Mouse (Mus musculus) ES-E14 (cell line): ENCODE results near the gene Zbtb7a. TPM values are rescaled to one million over a fixed set of nuclear protein-coding genes. Genes with fewer than 3 reads are reported as not detected.
A peak's percentile ranks its signal among the peaks of the same experiment; 100 is the strongest.

ENCODE experiments used
- DNase-seq: peaks from one replicate; pipeline ENCODE4 v3.0.0-alpha.2; 2013; ENCODE audit warnings: low read depth, low spot score
- H3K27ac ChIP-seq: 2 replicates; pipeline ENCODE4 v1.5.1; 2012; ENCODE audit warnings: low read depth, mild to moderate bottlenecking, low read length, moderate library complexity, mixed read lengths; ENCODE audit not compliant: poor library complexity, insufficient read depth, severe bottlenecking
- H3K36me3 ChIP-seq: 2 replicates; pipeline ENCODE4 v1.6.1; 2012; ENCODE audit warnings: mild to moderate bottlenecking, low read length, moderate library complexity, mixed read lengths; ENCODE audit not compliant: control insufficient read depth, poor library complexity, insufficient read depth, severe bottlenecking
- H3K4me1 ChIP-seq, 2 experiments: fragments of 150-350 bp in 1 of 2; sonication (generic) in 1 of 2; 2 replicates each; pipeline ENCODE4 v1.6.1; 2012; ENCODE audit warnings: low read length in 2 of 2, mild to moderate bottlenecking in 1 of 2, mixed read lengths in 1 of 2; ENCODE audit not compliant: control insufficient read depth in 2 of 2, insufficient read depth in 2 of 2, poor library complexity in 1 of 2
- H3K4me3 ChIP-seq, 2 experiments: fragments of 150-350 bp in 1 of 2; sonication (generic) in 1 of 2; 2 replicates each; pipeline ENCODE4 v1.5.1; 2012; ENCODE audit warnings: low read length in 2 of 2, low read depth in 1 of 2, mild to moderate bottlenecking in 1 of 2, mixed read lengths in 1 of 2; ENCODE audit not compliant: insufficient read depth in 1 of 2, poor library complexity in 1 of 2, severe bottlenecking in 1 of 2
- H3K9ac ChIP-seq: 2 replicates; pipeline ENCODE4 v1.6.1; 2012; ENCODE audit warnings: low read depth, mild to moderate bottlenecking, low read length, mixed read lengths; ENCODE audit not compliant: poor library complexity, insufficient read depth, severe bottlenecking
- H3K9me3 ChIP-seq: fragments of 150-350 bp; sonication (generic); 2 replicates; pipeline ENCODE4 v1.6.1; 2012; ENCODE audit warnings: low read depth, mild to moderate bottlenecking, low read length; ENCODE audit not compliant: control insufficient read depth, insufficient read depth
- CHD2 ChIP-seq: IDR thresholded peaks from 2 replicates; pipeline ENCODE4 v1.6.1; 2014; ENCODE audit warnings: mild to moderate bottlenecking, low read depth, low read length, inconsistent platforms
- HCFC1 ChIP-seq: IDR thresholded peaks from 2 replicates; pipeline ENCODE4 v1.6.1; 2012; ENCODE audit warnings: low read length, inconsistent platforms, borderline replicate concordance; ENCODE audit not compliant: insufficient read depth
- MAFK ChIP-seq: IDR thresholded peaks from 2 replicates; pipeline ENCODE4 v1.6.1; 2014; ENCODE audit warnings: mild to moderate bottlenecking, low read depth, low read length, inconsistent platforms; ENCODE audit not compliant: insufficient read depth
- ZC3H11A ChIP-seq: IDR thresholded peaks from 2 replicates; pipeline ENCODE4 v1.6.1; 2012; ENCODE audit warnings: low read depth, mild to moderate bottlenecking, inconsistent platforms, low read length, borderline replicate concordance
- ZNF384 ChIP-seq: IDR thresholded peaks from 2 replicates; pipeline ENCODE4 v1.6.1; 2012; ENCODE audit warnings: low read depth, low read length, inconsistent platforms
- in situ Hi-C, 2 experiments: fragments of 600-800 bp; cut with MboI; formaldehyde crosslinking; loops; one replicate each; pipeline ENCODE4 v1.15.1; 2025; ENCODE audit warnings: low sequenced_read_pairs in 2 of 2, inconsistent platforms in 1 of 2; ENCODE audit not compliant: unreplicated experiment in 2 of 2
- total RNA-seq: library from RNA; depleted of rRNA; stranded (reverse); fragments of 300-350 nt; gene quantifications from 2 replicates; pipeline ENCODE4 v1.2.3, GENCODE M21; 2012

Gene Zbtb7a
- total RNA-seq, 1 experiment: 15.7 TPM

DNA sequence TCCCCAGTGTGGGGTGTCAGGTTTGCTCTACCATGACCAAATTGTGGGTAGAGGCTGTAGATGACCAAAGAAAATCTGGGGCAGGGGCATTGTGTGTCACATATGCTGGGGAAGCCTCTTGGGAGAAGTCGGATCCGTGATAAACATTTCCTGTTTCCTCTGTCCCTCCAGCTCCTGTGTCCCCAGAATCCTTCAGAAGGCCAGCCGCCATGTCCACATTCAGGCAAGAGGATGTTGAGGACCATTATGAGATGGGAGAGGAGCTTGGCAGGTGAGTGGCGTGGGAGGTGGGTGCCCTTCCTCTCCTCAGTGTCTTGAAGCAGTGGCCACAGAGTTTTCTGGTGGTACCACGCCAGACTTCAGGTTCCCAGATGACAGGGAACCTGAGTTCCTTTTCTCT is 48.8 kb downstream of the Zbtb7a start, which contains the start of gene 4930442H23Rik:
4930442H23Rik (minus strand) TSS at position 45 of the 400 bp plus-strand sequence.
- Histone ChIP-seq H3K9me3 (no peaks in the 10 kb centered on the region), H3K9ac (peak within 1 kb of the TSS; percentile 96), H3K4me1 (peaks cover 0 to 13% of the 10 kb centered on the region in 2 experiments; a peak in 2 of 4 replicates), H3K36me3 (peaks cover 47% of the 10 kb centered on the region), H3K4me3 (peak within 1 kb of the TSS; percentile 58 to 85), H3K27ac (peak within 1 kb of the TSS; percentile 91)
- in situ Hi-C loops: no loop called here
- DNase-seq: no peak
- TF ChIP-seq HCFC1 (no peak), MAFK (no peak), ZC3H11A (no peak)

DNA sequence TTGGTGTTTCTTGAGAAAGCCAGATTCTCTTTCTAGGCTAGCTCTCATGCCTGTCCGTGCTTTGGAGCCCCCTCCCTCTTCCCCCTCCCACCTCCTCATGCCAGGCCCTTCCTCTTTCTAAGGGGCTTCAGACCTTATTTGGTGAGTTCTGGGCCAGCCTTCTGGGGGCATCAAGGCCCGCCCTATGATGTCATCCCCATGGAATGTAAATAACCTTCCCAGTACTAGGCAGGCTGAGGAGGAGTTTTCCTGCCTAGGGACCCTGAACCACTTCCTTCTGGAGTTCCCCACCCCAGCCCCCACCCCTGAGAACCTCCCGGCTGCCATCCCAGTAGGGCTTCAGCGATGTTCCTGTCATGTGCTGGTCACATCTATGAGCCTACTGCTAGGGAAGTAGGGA is 49.7 kb downstream of the Zbtb7a start:
- Histone ChIP-seq H3K27ac (peak overlapping the region; percentile 48; the same call in 1 of the 2 replicates), H3K9me3 (no peaks in the 10 kb centered on the region), H3K36me3 (peaks cover 37% of the 10 kb centered on the region), H3K9ac (0 out of 2 replicates have a peak overlapping the region, but pooled peaks have one; percentile 16), H3K4me1 (peaks cover 0 to 8% of the 10 kb centered on the region in 2 experiments; a peak in 2 of 4 replicates), H3K4me3 (no peak overlapping the region)
- DNase-seq: no peak
- in situ Hi-C loops: no loop called here
- no peak for TF ChIP-seq ZC3H11A
- no peak for TF ChIP-seq ZNF384
- no peak for TF ChIP-seq MAFK
- no peak for TF ChIP-seq CHD2
- no peak for TF ChIP-seq HCFC1

DNA sequence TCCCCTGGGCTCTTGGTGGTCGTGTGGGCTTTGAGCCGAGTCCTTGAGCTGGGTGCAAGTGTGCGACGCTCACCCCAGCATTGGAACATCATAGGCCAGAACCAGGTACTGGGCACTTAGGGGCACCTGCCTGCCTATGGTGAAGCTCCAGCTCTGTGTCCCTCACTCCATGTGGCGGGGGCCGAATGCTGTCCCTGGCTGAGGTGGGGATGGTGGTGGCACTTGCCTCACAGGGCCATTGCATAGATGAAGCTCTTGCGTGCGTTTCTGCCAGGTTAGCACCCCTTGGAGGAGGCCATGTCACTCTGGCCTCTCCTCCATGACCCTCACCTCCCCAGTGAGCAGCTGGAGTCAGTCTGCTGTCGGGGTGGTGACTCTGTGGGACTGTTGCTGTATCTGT is 52.1 kb downstream of the Zbtb7a start:
- peaks cover 18% of the 10 kb centered on the region for H3K36me3 ChIP-seq
- TF ChIP-seq HCFC1: no peak
- TF ChIP-seq MAFK: no peak
- no peak for TF ChIP-seq ZC3H11A
- no peak for TF ChIP-seq ZNF384
- no peak for TF ChIP-seq CHD2
- in situ Hi-C loops: no loop called here

DNA sequence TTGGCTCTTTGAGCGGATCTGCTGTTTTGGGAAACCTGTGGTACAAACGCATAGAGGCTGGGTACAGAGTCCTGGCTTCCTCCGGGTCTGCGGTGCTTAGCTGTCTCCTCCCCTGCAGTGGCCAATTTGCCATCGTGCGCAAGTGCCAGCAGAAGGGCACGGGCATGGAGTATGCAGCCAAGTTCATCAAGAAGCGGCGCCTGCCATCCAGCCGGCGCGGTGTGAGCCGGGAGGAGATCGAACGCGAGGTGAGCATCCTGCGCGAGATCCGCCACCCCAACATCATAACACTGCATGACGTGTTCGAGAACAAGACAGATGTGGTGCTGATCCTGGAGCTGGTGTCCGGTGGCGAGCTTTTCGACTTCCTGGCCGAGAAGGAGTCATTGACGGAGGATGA is 54.8 kb downstream of the Zbtb7a start:
- H3K9ac ChIP-seq: peak overlapping the region; percentile 57

More for the DNA sequence above, 52.1 kb downstream of the Zbtb7a start:
- H3K4me3 ChIP-seq: no peak overlapping the region
- H3K27ac ChIP-seq: no peak overlapping the region
- H3K9ac ChIP-seq: no peak overlapping the region
- no peak for DNase-seq
- H3K9me3 ChIP-seq: no peaks in the 10 kb centered on the region
- peaks cover 2 to 21% of the 10 kb centered on the region in 2 experiments; a peak in 3 of 4 replicates for H3K4me1 ChIP-seq

More for the DNA sequence above, 54.8 kb downstream of the Zbtb7a start:
- H3K27ac ChIP-seq: no peak overlapping the region
- H3K4me3 ChIP-seq: peak overlapping the region; percentile 20 to 46
- H3K4me1 ChIP-seq: peaks cover 2 to 23% of the 10 kb centered on the region in 2 experiments; a peak in 3 of 4 replicates
- no peak for DNase-seq
- in situ Hi-C loops: no loop called here
- no peak for TF ChIP-seq MAFK
- no peak for TF ChIP-seq HCFC1
- TF ChIP-seq CHD2: no peak
- TF ChIP-seq ZNF384: no peak
- TF ChIP-seq ZC3H11A: no peak
- H3K36me3 ChIP-seq: peaks cover 15% of the 10 kb centered on the region
- no peaks in the 10 kb centered on the region for H3K9me3 ChIP-seq
